Mouse (Mus musculus) frontal cortex, postnatal 14 days (tissue): ENCODE measurements around the gene Bri3.
A peak's percentile ranks its signal among the peaks of the same experiment; 100 is the strongest.

Source experiments
- DNase-seq, 2 experiments: peaks; one replicate each; pipeline ENCODE4 v3.0.0; 2022; ENCODE audit warnings: low spot score in 2 of 2

The Bri3 gene

DNA sequence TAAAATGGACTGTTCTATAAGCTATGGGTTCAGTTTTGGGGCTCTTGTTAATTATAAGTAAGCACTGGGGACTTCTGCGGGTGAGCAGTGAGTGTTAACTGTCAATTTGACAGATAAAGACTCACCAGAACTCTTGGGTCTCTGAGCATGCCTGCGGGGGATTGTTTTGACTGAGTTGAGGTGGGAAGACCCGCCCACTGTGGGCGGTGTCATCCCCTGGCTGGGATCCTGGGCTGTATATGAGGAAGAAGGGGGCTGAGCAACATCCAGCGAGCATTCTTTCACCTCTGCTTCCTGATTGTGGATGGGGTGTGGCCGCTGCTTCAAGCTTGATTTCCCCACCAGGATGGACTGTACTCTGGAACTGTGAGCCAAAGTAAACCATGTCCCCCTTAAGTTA, 10.0 kb upstream of the Bri3 start:
- DNase-seq: no peak

DNA sequence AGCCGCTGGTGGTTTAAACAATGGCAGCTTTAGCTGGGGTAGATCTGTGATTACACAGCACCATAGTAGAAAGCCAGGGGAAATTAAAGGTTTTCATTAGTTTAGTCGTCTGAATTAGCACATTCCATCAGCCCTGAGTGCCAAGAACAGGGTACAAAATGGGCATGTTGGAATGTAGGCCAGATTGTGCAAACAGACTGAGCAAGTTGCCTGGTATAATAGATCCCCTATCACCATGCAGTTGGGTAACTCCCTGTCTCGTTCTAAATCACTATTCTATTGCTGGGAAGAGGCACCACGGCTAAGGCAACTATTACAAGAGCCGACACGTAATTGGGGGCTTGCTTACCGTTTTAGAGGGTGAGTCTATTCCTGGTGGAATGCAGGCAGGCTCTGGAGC, 9.5 kb upstream of the Bri3 start:
- DNase-seq: no peak

DNA sequence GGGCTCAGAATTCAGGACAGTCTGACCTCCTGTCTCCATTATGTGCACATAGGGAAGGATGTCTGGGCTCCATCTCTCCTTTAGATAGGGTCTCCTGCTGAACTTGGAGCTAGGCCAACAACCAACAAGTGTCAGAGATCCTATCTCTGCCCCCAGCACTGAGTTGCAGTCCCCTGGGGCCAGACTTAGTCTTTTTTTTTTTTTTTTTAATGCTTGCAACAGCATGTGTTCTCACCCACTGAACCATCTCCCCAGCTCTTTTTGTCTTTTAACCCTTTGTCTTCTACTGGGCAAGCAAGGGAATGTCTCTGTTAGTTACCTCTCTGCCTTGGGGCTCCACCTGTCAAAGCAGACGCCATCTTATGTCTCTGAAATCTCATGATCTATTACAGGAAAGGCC, 5.3 kb upstream of the Bri3 start:
- no peak for DNase-seq

DNA sequence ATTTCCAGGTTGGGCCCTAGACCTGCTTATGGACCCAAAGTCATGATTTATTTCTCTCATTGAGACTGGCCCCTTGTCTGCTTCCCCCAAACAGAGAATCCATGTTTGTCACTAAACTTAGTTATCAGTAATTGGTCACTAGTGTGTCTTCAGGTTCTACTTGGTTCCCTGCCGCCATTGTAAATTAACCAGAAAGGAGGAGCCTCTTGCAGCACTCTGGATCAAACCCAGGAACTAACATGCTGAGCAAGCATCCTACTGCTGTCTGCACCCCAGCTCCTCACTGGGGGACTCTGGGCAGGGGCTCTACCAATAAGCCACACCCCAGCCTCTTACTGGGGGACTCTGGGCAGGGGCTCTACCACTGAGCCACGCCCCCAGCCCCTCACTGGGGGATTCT, 1.4 kb downstream of the Bri3 start:
- DNase-seq: no peak

DNA sequence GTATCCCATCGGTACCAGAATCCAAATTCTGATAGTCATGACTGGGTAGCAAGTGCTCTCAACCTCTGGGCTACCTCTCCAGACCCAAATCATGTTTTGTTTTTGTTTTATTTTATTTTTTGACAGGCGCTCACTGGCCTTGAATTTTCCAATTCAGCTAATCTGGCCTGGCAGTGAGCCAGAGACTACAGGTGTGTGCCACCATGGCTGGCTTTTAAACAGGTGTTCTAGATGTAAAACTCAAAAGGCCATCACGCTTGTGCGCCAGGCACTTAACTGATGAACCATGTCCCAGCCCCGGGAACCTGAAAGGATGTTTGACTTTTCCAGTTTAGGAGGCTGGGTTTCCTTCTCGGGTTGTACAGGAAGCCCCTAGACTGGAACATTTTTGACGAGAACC, 2.4 kb downstream of the Bri3 start:
- no peak for DNase-seq

DNA sequence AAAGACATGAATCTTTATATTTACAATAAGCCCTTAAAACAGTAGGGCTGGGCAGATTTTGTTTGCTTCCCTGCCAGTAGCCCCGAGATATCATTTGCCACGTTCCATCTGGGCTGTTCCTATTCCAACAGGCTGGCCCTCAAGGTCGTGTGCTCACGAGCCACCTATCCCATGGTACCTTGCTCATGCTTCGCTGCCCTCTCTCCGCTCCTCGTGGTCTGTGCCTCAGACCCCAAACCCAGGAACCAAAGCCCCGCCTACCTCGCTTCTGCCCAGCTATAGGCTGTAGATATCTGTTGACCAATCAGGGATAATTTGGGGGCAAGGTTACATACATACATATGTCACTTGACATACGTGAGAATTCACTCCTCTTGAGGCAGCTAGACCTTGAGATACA, 3.1 kb downstream of the Bri3 start:
- DNase-seq: no peak

DNA sequence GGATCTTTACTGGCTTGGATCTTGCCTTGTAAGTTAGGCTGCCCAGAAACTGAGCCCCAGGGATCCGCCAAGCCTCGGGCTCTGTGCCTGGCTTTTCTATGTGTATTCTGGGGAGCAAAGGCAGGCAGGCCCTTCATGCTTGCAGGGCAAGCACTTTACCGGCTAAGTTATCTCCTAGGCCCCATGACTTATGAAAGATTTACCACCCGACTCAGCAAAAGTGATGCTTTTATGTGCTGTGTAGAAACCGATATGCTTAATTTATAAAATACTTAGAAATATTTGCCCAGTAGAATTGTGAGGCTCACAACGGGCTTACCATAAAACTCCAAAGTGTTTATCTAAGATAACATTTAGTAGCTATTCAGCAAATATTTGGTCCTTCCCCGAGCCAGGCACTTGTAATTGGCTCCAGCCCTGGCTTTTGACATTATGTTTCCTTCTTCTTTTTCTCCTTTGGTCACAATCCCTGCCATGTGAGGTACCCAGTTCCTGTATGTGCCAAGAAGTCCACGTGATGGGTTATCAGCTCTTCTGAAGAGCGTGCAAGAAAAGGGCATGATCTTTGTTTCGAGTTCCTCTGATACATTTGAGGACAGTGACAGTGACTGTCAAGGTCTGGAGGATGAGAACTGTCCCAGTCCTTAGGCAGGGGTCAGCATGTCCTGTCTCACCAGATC, 3.8 kb downstream of the Bri3 start:
- no peak for DNase-seq

DNA sequence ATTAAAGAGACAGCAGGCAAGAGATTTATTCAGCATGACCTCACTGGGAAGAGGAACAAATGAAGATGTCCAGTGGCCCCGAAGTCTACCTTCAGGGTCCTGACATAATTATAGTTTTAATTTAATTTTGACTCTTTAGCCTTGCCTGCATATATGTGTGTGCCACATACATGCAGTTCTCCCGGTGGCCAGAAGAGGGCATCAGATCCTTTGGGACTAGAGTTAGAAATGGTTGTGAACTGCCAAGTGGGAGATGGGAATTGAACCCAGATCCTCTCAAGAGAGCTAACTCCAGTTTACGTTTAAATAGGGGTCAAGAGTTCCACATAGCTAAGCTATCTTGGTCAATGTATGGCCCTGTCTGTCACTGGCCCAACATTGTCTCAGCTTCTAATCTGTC, 5.6 kb downstream of the Bri3 start:
- no peak for DNase-seq

DNA sequence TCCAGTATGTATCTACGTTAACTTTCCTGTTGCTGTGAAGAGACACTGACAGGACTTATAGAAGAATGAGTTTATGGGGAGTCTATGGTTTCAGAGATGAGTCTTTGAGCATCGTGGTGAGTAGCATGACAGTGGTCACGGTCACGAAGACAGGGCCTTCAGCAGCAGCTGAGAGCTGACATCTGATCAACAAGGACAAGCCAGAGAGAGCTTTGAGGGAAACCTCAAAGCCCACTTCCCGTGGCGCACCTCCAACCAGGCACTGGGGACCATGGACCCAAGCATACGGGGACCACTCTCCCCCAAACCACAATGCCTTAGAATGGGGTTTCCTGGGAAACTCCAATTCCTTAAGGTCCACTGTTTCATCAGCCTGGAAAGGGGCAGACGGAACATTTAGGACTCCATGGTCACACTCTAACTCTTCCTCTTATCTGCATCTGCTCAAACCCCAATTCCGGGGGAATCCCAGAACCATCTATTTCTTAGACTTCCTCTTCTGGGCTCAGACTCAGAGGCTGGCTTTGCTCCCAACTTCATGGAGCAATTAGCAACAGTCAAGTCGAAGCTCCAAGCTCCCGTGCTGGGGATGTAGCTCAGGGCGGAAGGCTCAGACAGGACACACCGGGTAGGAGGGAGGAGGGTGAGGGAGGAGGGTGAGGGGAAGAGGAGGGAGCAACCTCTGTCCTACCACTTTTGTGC, 7.8 kb downstream of the Bri3 start:
- no peak for DNase-seq

DNA sequence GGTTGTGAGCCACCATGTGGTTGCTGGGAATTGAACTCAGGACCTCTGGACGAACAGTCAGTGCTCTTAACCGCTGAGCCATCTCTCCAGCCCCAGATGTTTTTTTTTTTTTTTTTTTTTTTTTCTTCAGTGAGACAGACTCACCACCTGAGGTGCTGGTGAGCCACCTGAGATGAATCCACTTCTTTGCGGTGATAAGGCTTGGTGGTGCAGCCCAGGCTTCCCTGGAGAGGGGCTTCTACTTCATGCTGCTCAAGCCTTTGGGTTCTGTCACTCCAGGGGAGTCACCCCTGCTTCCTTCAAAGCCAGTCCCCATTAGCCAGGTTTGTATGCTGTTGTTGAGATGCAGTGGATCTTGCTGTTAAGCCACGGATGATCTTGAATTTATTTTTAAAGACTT, 9.0 kb downstream of the Bri3 start:
- no peak for DNase-seq

DNA sequence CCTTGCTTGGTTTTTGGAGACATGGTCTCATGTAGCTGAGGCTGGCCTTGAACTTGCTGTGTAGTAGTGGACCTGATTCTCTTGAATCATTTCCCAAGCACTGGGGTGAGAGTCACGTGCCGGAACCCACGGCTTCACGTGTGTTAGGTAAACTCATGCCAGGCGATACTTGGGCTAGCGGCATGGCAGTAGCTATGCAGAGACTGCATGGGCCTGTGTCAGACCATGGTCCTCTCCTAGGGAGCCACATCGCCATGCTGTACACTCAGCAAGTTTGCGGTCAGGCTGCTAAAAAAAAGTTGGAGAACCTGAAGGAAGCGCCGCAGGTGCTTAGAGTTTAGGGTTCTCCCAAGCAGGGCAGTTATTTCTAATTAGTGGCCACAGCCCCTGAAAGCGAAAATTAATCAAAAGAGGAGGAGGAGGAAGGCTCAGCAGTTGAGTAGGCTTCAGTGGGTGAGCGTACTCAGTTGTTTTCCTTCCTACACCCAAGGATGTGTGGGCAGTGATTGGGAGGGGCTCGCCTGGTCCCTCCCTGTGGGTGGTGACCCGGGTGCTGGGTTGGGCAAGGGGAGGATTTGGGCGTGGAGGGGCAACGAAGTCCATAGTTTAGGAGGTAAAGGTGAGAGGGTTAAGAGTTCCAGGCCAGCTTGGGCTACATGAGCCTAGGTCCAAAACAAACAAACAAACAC, 10.0 kb downstream of the Bri3 start:
- no peak for DNase-seq

DNA sequence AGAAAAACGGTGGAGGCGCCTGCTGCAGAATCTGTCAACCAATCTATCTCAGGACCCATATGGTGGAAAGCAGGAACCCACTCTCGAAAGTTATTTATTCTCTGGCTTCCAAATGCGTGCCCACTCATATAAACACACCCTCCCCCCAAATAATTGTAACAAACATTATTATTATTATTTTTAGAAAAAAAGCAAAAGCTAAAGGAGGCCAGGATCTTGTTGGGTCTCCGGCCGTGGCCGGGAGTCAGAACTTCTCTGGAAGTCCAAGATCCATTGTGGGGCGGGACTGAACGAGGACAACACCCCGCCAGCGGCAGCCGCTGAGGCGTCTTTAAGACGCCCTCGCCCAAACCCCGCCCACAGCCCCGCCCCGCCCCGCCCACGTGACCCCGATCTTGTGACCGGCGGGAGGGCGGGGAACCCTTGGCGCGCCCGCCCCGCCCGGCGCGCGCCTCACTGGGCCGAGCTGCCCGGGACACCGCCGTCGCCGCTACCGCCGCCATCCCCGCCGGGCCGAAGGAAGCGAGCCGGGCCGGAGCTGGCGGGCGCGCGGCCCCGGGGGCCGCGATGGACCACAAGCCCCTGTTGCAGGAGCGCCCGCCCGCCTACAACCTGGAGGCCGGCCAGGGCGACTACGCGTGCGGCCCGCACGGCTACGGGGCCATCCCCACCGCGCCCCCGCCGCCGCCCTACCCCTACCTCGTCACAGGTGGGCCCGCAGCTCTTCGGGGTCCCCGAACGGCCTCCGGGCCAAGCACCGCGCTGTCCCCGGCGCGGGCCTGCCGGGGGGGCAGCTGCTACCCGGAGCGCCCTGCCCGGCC, 10.8 kb downstream of the Bri3 start:
- peak; percentile 63 to 64 for DNase-seq

DNA sequence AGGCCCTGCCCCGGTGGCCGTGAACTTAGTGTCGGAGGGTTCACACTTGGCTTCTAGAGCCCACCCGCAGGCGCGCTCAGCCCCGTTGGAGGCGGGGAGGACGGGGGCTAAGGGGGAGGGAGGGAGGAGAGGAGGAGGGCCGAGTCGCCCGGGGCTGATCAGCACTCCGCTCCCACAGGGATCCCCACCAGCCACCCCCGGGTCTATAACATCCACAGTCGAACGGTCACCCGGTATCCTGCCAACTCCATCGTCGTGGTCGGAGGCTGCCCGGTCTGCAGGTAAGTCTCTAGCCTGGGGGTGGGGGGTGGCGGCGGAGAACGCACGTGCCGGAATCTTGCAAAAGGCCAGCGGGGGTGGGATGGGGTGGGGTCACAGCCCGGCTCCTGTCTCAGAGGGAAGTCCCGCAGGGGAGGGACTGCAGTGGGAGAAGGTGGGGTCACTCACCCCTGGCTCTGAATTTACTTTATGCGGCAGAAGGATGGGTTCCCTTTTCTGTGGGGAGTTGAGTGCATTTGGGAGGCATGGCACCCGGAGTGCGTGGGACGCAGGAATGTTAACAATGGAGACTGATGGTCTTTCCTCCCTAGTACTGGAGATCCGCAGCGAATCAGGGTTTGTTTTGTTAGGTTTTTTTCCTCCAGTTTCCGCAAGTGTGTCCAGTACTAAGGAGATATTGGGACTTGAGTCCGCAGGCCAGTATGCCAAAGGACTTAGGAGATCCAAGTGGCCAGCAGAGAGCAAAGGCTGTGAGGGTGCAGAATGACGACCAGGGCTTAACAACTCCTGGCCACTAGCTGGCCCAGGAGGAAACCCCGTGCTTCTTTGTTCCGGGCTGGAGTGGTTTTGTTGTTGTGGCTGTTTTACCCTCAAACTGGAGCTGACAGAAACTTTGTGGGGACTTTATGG, 11.6 kb downstream of the Bri3 start:
- peak in 1 of 2 experiments; percentile 30 for DNase-seq

DNA sequence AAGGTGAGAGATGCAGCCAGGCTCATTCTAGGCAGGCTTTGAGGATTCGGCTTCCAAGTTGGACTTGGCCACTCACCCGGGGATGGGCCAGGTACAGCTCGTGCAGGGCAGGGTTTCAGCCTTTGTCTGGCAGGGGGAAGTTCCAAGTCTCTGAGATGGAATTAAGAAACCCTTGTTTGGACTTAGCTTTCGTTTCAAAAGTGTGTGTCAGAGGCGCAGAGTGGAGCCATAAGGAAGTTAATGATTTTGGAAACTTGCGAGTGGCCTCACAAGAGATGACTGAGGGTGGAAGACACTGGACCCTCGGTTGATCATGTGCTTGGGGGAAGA, 12.3 kb downstream of the Bri3 start:
- DNase-seq: no peak

DNA sequence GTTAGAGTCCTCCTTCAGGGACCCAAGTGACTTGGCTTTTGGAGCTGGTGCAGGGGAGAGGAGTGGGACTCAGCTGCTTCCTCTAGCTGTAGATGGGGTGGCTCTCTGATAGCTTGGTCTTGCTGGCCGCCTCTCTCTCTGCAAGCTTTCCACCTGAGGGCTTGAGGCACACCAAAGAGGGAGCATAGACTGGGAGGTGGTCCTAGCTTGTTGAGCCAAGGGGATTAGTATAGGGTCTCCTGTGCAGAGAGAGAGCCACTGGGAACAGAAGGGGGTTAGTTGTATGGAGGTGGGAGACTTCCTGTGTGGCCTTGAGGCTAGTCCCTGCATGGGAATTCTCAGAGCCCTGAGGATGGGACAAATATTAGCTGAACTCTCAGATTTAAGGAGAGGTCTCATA, 12.7 kb downstream of the Bri3 start:
- no peak for DNase-seq

DNA sequence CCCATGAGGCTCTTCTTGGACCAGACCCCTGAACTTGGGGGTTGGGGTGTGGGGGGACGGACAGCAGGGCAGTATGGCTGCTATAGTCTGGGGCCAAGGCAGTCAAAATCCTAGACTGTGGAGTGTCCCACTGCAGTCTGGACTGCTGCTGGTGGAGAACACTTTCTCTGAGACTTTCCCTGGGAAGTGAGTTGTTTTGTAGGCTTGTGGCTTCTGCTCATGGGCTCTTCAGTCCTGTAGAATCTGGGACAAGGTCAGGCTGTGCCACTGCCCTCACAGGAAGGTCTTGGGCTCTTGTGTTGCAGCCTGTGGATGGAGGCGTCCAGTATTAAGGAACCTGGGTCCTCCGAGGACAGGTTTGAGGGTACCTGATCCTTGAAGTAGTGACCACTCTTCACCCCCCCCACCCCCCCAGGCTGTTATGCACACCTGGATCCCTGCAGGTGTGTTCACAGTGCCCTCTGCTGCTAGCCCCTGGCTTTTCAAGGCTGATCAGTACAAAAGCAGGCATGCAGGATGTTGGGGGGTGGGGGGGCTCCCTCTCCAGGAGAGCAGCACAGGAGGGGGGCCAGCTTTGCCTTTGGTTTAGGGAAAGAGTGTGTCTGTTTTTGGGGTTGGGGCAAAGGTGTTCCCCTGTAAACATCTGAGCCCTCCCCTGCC, 13.3 kb downstream of the Bri3 start:
- DNase-seq: no peak

DNA sequence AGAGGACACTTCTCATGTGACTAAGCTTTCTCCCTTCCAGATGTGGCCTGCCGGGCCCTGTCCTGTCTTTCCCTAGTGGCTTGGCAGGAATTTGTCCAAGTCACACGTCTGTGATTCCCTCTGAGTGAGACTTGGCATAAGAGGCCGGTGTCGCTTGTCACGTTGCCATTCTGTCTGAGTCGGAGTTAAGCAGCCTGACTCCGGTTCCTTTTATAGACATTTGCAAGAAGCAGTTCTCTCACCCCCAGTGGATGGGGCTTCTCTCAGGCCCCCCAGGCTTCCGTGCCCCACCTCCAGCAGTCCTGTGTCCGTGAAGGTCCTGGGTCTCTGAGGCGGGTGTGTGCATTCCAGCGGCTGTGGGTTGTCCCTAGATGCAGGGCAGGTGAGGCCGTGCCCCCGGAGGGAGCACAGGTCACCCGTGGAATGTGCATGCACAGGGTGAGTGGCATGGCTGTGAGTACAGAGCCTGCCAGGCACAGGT, 13.9 kb downstream of the Bri3 start:
- peak in 1 of 2 experiments; percentile 33 for DNase-seq

DNA sequence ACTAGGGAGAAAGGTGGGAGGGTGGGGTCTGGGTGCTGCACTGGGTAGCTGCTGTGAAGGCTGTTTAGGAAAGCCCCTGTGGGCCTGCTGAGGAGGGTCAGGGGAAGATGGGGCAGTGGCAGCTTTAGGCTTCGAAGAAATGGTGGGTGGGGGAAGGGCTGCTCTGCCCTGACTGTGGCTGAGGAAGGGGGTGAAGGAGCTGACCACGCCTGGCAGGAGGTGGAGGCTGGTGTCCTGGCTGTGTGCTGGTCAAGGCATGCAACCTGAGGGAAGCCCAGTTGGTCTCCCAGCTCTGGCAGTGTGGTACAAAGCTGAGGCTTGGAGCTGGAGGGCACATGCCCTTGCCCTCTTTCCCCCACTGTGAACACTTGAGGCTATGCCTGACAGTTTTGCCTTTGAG, 14.4 kb downstream of the Bri3 start:
- no peak for DNase-seq

DNA sequence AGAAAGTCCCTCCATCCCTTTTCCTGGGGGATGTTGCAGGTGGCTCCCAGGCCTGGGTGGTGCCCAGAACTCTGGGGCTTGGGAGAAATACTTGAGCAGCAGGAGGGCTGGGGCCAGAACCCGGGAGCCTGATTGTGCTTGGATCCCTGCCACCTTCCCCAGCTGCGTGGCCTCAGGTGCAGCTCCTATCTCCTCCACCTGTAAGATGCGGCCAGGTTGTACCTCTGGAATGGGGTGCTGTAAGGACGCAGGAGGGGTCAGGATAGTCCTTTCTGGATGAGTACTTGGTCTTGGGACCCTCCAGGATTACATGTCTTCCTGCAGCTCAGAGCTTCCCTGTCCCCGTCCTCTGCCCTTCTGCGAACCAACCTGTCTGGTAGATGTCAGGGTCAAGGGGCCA, 15.0 kb downstream of the Bri3 start:
- no peak for DNase-seq

DNA sequence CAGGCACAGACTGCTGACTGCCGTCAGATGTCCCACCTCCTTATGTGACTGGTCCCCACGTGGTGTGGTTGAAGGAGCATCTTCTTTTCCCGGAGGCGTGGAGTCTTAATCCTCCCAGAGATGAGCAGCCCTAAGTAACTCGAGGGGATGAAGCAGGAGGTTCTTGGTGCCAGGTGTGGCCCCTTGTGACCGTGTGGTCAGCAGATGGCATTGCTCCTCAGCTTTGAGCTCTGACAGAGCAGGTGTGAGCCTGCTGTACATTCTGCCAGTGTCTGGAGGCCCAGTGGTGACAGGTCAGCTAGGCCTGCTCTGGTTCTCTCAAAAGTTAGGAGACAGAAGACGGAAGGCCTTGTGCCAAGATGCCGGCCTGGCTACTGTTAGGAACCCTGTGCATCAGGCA, 16.2 kb downstream of the Bri3 start:
- DNase-seq: no peak

DNA sequence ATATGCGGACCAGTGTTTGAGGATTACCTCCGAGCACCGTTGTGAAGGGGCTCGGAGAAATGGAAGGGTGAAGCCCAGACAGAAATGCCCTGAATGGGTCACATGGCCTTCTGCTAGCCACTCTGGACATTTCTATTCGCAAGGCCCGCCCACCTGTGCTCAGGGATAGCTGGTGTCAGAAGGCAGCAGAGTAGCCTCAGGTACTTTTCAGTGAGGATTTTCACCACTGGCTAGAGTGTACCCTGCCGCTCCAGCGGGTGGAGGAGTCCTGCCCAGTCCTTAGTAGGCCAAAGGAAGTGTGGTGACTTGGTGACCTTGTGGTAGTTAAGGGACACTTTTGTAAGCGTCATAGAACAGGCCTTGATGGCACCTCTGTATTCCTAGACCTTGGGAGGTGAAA, 17.1 kb downstream of the Bri3 start:
- no peak for DNase-seq
